Mouse (Mus musculus) gastrocnemius, postnatal 36 days (tissue): ENCODE results near the gene Zfp985. TPM values are rescaled to one million over a fixed set of nuclear protein-coding genes. Genes with fewer than 3 reads are reported as not detected.
"Not testable (repeated sequence)": the region's sequence is repeated elsewhere in the genome, so short reads cannot be mapped to it uniquely, and the experiment has no call there.

Source experiments
- DNase-seq, 2 experiments: peaks; one replicate each; pipeline ENCODE4 v3.0.0; 2022
- intact Hi-C: fragments of 180-260 bp; cut with DNase I; formaldehyde crosslinking; loops from one replicate; pipeline ENCODE4 v1.15.1; 2025
- long read RNA-seq, 2 experiments: library from polyadenylated mRNA; stranded (forward); transcript quantifications; one replicate each; pipeline ENCODE4 v2.0.0; 2021
- total RNA-seq, 2 experiments: library from RNA; stranded (reverse); gene quantifications; 2 replicates each; pipeline ENCODE4 v1.2.3; 2021

Gene Zfp985
- under 1 TPM; 0.10 to 0.13 TPM for total RNA-seq
- long read RNA-seq, experiment 1: 0 reads
- long read RNA-seq, experiment 2: 0 reads

GRCm38 (mm10) chr4:147553071-147553470 lies at the start of gene Zfp985:
Gene Zfp985, plus strand, starts transcription at chr4:147553277.
- DNase-seq, intact Hi-C loops: not testable (repeated sequence)

GRCm38 (mm10) chr4:147509174-147509573 lies 43.9 kb upstream of the Zfp985 start:
- intact Hi-C loops: no loop called here
- DNase-seq: no peak

GRCm38 (mm10) chr4:147518981-147519380 lies 34.1 kb upstream of the Zfp985 start:
- no peak for DNase-seq
- intact Hi-C loops: loop anchor here (5.0 kb wide), 1 partner anchor 68 kb away; no protein-coding TSS in a partner anchor

- DNase-seq: no peak
- intact Hi-C loops: loop anchor here (1.0 kb wide), 1 partner anchor 1960 kb away; no protein-coding TSS in a partner anchor
Measured at GRCm38 (mm10) chr4:147520100-147520499, 33.0 kb upstream of the Zfp985 start.

- no peak for DNase-seq
- intact Hi-C loops: no loop called here
Measured at GRCm38 (mm10) chr4:147525125-147525524, 28.0 kb upstream of the Zfp985 start.

GRCm38 (mm10) chr4:147530366-147530765 lies 22.7 kb upstream of the Zfp985 start:
- intact Hi-C loops: no loop called here
- DNase-seq: no peak

- DNase-seq, intact Hi-C loops: not testable (repeated sequence)
Measured at GRCm38 (mm10) chr4:147535916-147536315, 17.2 kb upstream of the Zfp985 start.

GRCm38 (mm10) chr4:147537702-147538101 lies 15.4 kb upstream of the Zfp985 start:
- intact Hi-C loops: no loop called here
- no peak for DNase-seq

- intact Hi-C loops, DNase-seq: not testable (repeated sequence)
Measured at GRCm38 (mm10) chr4:147539918-147540317, 13.2 kb upstream of the Zfp985 start, which contains the start of gene Gm16503. Gene Gm16503, plus strand, starts transcription at chr4:147540218.

GRCm38 (mm10) chr4:147541105-147541504 lies 12.0 kb upstream of the Zfp985 start:
- intact Hi-C loops: no loop called here
- no peak for DNase-seq

GRCm38 (mm10) chr4:147554361-147554760 lies 1.3 kb downstream of the Zfp985 start:
- intact Hi-C loops, DNase-seq: not testable (repeated sequence)

GRCm38 (mm10) chr4:147556921-147557320 lies 3.8 kb downstream of the Zfp985 start:
- not testable (repeated sequence) for DNase-seq

GRCm38 (mm10) chr4:147558011-147558410 lies 4.9 kb downstream of the Zfp985 start:
- intact Hi-C loops, DNase-seq: not testable (repeated sequence)

More at GRCm38 (mm10) chr4:147556921-147557320, 3.8 kb downstream of the Zfp985 start:
- intact Hi-C loops: not testable (repeated sequence)

GRCm38 (mm10) chr4:147559096-147559495 lies 6.0 kb downstream of the Zfp985 start:
- DNase-seq, intact Hi-C loops: not testable (repeated sequence)

GRCm38 (mm10) chr4:147565426-147566220 lies 12.5 kb downstream of the Zfp985 start:
- DNase-seq: no peak
- intact Hi-C loops: no loop called here

GRCm38 (mm10) chr4:147571156-147571555 lies 18.1 kb downstream of the Zfp985 start:
- intact Hi-C loops, DNase-seq: not testable (repeated sequence)

- intact Hi-C loops, DNase-seq: not testable (repeated sequence)
Measured at GRCm38 (mm10) chr4:147579371-147579770, 26.3 kb downstream of the Zfp985 start.

GRCm38 (mm10) chr4:147586511-147587473 lies 33.7 kb downstream of the Zfp985 start:
- intact Hi-C loops: loop anchor here (5.0 kb wide), 1 partner anchor 69 kb away; no protein-coding TSS in a partner anchor
- no peak for DNase-seq

- intact Hi-C loops: loop anchor here (5.0 kb wide), 1 partner anchor 667 kb away; no protein-coding TSS in a partner anchor
- DNase-seq: not testable (repeated sequence)
Measured at GRCm38 (mm10) chr4:147594630-147595029, 41.6 kb downstream of the Zfp985 start.

- DNase-seq: no peak
- intact Hi-C loops: loop anchor here (5.0 kb wide), 1 partner anchor 670 kb away; no protein-coding TSS in a partner anchor
Measured at GRCm38 (mm10) chr4:147597685-147598084, 44.6 kb downstream of the Zfp985 start.
